Mouse (Mus musculus) thymus, adult 2 months (tissue): Measurements from ENCODE around the gene Gm37240.

Experiments used
- CTCF ChIP-seq: fragments of 200-500 bp; IDR thresholded peaks from 2 replicates; pipeline ENCODE4 v1.5.1; 2012; ENCODE audit warnings: mild to moderate bottlenecking, control low read depth, low read length, moderate library complexity, borderline replicate concordance; ENCODE audit not compliant: control insufficient read depth, poor library complexity, insufficient read depth; ENCODE audit errors: extremely low read depth
- POLR2A ChIP-seq: fragments of 200-500 bp; IDR thresholded peaks from 2 replicates; pipeline ENCODE4 v1.6.1; 2012; ENCODE audit warnings: mild to moderate bottlenecking, low read length, control low read depth, moderate library complexity; ENCODE audit not compliant: control insufficient read depth, poor library complexity, insufficient read depth; ENCODE audit errors: extremely low read depth

DNA sequence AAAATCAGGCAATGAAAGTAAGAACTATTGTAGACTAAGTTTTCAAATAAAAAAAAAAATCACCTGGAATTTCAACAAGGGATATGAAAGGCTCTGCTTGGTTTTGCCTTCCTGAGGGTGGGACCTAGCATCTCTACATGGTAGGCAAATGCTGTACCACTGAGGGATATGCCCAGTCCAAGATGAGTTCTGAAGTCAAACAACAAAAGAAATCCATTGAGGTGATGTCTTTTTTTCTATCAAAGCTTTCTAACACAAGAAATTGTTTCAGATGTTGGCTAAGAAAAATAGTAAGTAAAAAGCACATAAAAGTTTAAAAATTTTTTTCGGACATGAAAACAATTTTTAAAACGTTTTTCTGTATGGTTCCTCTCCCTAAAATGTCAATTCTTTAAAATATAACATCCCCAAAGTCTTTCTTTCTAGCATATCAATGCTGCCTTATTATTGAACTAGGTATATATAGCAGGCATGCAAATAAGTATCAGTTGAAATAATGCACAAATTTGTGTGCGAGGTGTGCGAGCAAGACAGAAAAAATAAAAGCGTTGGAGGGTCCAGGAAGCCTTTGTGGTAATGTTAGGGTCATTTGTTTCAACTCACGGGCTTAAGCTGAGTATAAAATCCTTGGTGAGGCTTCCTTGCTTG is 314.0 kb downstream of the Gm37240 start:
- no peak for TF ChIP-seq CTCF
- no peak for TF ChIP-seq POLR2A
